Mouse (Mus musculus) urinary bladder, postnatal 14 days (tissue): Measurements from ENCODE around the gene Ugt8a.

ENCODE experiments used
- DNase-seq: peaks from one replicate; pipeline ENCODE4 v3.0.0; 2021; ENCODE audit warnings: low spot score

Gene Ugt8a

GRCm38 (mm10) chr3:125861601-125862000 is 76.8 kb downstream of the Ugt8a start:
- no peak for DNase-seq

- peak; percentile 9 for DNase-seq
These were observed 89.1 kb downstream of the Ugt8a start for GRCm38 (mm10) chr3:125849163-125849872.

DNA sequence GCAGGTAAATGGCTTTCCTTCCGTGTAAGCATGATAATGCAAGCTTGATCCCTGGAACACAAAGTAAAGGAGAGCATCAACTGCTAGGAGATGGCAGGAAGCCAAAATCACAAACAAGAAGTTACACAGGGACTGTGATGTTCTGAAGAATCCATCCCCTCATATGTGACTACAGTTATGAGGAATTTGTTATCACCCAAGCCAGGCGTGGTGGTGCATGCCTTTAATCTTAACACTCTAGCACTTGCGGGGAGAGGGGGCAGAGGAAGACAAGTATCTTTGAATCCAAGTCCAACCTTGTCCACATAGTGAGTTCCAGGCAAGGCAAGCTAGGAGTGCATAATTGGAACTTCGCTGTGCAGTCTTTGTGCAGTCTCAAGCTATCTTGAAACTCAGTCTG is 110.4 kb downstream of the Ugt8a start:
- DNase-seq, result no peak

GRCm38 (mm10) chr3:125827256-125827655 is 111.2 kb downstream of the Ugt8a start:
- no peak for DNase-seq

GRCm38 (mm10) chr3:125819741-125820140 is 118.7 kb downstream of the Ugt8a start:
- DNase-seq, result no peak
